Mouse (Mus musculus): ENCODE data around the gene Sgpp1.
"Not testable (repeated sequence)": the region's sequence is repeated elsewhere in the genome, so short reads cannot be mapped to it uniquely, and the experiment has no call there.

Sgpp1 gene

GRCm38 (mm10) chr12:75731927-75732443, 3.5 kb downstream of the Sgpp1 start:
- no peak for DNase-seq (ENCODE audit: low spot score in 2 of 2)

GRCm38 (mm10) chr12:75731508-75731907, 4.0 kb downstream of the Sgpp1 start:
- DNase-seq (ENCODE audit: low spot score in 2 of 2) = no peak

- no peak for DNase-seq (ENCODE audit: low spot score in 2 of 2)
Measured at GRCm38 (mm10) chr12:75730458-75730857, 5.1 kb downstream of the Sgpp1 start.

- no peak for DNase-seq (ENCODE audit: low spot score in 2 of 2)
Measured at GRCm38 (mm10) chr12:75729876-75730275, 5.7 kb downstream of the Sgpp1 start.

- no peak for DNase-seq (ENCODE audit: low spot score in 2 of 2)
Measured at GRCm38 (mm10) chr12:75727333-75728125, 8.0 kb downstream of the Sgpp1 start.

GRCm38 (mm10) chr12:75726349-75726861, 9.1 kb downstream of the Sgpp1 start:
- no peak for DNase-seq (ENCODE audit: low spot score in 2 of 2)

DNA sequence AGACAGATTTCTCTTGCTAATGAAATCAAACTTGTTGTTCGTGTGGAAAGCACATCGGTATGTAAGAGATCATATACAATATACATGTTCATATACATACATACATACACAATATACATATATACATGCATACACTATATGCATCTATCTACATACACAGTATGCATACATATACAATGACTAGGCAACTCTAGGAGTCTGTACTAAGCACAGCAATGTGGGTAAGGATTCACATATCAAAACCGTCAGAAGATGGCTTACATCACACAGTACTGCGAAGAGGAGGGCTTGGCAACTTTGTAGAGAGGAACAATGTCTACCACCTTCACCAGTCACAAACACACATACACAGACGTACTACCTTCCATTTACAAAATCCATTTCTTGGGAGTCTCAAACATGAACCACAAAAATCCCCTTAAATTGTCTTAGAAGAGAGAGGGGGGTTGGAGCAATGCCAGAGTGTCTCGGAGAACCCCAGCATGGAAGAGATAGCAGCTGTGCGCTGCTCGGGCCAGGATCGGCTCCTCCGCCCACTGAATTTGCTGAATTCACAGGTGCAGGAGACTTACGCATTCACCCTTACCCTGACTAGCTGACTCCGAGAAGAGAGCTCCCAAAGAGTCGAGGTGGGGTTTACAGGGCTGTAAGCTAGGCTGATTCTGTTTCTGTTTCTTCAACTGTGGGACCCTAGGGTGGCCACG, 10.8 kb downstream of the Sgpp1 start:
- DNase-seq (ENCODE audit: low spot score in 2 of 2) = no peak

DNA sequence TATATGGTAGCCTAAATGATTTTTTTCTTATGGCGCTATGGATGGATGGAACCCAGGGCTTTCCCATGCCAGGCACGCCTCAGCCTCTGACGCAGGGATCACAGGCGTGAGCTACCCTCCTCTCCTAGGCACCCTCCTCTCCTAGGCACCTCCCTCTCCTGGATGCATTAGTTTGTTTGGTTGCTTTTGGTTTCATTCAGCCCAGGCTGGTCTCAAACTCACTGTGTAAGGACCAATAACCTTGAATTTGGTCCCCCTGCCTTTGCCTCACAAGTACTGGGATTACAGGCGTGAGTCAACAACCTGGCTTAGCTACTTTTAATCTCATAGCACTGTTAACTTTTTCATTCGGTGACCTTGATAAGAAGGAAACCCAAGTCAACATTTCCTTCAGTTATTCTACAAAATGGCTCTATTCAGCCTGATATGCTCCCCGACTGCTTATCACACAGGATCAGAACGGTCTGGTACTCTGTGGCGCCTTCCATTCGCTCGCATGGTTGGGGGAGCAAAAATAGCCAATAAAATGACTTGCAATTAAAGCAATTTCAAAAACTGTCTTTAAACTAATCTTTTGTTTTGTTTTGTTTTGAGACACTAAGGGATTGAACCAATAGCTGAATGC, 11.6 kb downstream of the Sgpp1 start:
- DNase-seq (ENCODE audit: low spot score in 2 of 2) = no peak

DNA sequence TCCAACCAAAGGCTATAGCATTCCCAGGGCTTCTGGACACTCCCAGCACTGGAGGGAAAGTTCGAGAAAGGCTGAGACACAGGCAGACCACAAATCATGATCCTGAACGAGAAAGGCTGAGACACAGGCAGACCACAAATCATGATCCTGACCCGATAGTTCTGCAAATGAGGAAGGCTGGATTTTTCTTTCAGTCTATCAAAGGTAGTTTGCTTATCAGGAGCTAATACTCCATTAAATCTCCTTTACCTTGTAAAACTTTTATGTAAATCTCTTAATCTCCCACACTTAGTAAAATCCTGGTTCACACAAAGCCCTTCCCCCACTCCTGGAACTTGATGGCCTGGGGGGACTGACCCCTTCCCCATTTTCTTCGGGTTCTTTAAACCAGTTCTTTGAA, 13.6 kb downstream of the Sgpp1 start:
- DNase-seq (ENCODE audit: low spot score in 2 of 2) = no peak

DNA sequence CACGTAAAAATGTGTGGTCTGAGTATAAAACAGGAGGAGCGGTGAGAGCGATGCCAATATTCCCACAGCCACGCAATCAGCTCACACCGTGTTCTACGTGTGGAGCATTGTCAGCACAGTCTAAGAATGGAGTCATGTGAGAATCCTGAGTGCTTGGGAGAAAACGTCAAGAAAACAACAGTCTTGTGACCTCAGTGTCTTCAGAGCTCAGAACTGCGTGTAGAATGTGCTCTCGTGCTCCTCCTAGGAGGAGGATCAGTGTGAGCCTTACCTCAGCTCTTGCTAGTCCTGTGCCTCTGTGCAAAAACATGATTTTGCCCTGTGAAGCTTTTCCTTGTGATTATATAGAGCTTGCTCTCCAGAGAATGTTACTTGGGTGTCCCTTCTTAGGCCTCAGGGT, 14.5 kb downstream of the Sgpp1 start:
- no peak for DNase-seq (ENCODE audit: low spot score in 2 of 2)

DNA sequence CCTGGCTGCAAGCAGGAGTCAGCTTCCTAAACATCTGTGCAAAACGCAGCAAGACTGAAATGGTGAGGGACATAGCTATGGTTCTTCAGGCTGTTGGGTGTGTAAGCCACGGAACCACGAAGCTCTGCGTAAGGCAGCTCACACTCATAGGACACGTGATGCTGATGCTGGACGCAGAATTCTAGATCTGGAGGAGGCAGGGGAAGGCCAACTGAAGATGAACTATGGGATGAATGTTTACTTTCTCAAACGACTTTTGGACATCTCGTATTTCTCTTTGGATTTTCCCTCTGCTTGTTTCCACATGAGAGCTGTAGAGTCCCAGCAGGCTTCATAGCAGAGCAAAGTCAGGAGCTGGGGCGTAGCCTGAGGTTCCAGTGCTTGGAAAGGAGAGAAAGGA, 21.9 kb downstream of the Sgpp1 start:
- DNase-seq (ENCODE audit: low spot score in 2 of 2) = no peak

DNA sequence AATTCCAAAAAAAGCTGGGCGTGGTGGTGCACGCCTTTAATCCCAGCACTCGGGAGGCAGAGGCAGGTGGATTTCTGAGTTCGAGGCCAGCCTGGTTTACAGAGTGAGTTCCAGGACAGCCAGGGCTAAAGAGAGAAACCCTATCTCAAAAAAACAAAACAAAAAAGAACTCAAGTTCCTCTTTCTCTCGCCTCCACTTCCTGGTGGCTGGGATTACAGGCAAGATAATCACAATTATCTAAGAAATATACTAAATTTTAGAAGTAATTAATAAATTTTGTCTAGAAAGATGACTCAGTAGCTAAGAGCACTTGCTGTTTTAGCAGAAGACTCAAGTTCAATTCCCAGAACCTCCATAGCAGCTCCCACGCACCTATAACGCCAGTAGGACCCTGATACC, 22.6 kb downstream of the Sgpp1 start:
- DNase-seq (ENCODE audit: low spot score in 2 of 2) = not testable (repeated sequence)

DNA sequence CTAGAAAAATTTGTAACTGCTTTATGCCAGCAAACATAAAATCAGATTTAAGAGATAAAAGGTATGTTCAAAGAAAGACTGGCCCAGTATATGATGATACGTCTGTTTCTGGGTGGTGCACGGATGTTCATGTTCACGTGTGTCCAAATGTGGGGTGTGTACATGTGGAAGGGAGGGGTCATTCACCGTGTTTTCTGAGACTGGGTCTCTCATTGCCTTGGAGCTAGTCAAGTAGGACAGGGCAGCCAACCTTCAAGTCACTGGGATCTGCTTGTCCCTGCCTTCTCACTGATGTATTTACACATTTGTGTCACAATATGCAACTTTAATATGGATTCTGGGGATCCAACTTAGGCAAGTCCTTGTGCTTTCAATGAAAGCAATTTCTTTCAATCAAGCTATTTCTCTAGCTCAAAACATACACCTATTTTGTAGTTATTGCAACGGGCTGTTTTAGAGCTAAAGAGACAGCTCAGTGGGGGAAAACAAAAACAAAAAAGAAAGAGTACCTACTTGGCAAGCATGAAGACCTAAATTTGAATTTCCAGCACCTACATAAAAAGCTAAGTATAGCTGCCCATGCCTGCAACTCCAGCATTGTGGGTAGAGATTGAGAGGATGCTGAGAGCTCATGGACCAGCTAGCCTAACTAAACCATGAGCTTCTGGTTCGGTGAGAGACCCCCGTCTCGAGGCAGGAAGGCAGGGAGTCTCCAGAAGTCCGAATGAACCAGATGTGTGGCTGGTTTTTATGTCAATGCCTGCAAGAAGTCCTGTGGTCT, 24.7 kb downstream of the Sgpp1 start:
- no peak for DNase-seq (ENCODE audit: low spot score in 2 of 2)

DNA sequence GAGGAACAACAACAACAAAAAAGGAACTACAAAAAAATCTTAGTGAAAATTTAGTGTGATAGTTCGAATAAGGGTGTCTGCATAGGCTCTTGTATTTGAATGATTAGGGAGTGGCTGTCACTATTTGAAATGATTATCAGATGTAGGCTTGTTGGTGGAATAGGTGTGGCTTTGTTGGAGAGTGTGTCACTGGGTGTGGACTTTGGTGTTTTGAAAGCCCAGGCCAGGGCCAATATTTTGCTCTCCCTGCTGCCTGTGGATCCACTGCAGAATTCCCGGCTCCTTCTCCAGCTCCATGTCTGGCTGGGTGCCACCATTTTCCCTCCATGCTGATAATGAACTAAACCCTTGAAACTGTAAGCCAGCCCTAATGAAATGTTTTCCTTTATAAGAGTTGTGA, 26.0 kb downstream of the Sgpp1 start:
- no peak for DNase-seq (ENCODE audit: low spot score in 2 of 2)

- no peak for DNase-seq (ENCODE audit: low spot score in 2 of 2)
Measured at GRCm38 (mm10) chr12:75706670-75707069, 28.9 kb downstream of the Sgpp1 start.

DNA sequence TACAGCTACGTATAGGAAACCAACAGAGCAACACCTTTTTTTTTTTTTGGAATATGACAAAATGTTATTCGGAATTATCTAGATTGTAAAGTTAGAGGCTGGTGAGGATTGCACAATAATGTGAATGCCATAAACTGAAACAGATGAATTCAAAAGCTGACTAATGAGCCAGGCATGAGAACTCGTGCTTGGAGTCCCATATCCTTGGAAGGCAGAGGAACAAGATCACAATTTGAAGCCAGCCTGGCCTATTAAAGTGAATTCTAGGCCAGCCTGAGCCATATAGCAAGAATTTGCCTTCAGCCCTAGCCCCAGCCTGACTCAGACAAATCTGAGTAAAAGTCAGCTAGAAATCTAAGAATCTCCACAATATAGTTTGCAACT, 32.8 kb downstream of the Sgpp1 start:
- no peak for DNase-seq (ENCODE audit: low spot score in 2 of 2)

DNA sequence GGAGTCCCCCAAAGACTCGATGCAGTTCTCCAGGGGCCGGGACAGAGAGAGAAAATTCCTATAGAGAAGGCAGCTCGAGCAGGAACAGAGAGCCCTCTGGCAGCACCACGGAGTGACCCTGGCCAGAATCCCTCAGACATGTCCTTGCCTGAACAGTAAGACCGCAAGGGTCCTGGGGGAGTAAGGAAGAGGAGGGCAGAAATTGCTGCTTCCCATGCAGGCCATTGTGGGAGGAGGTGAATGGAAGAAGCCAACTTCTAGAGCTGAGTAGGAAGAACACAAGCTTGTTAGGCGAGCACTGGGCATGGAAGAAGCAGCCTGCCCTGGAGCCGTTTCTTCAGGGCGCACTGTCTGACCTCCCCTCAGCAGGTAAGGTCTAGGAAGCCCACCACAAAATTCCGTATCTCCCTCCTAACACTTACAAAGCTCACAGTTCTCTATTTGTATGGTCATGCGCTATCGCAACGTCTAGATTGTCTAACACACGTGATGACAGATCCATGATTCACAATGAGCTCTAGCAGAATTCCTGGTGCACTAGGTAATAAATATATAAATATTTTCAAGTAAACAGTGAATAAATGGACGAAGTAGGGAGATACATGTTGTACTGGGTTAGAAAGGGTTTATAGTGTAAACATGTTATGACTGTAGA, 33.3 kb downstream of the Sgpp1 start:
- DNase-seq (ENCODE audit: low spot score in 2 of 2) = no peak

GRCm38 (mm10) chr12:75701173-75702083, 34.1 kb downstream of the Sgpp1 start:
- peak; percentile 12 to 14 for DNase-seq (ENCODE audit: low spot score in 2 of 2)

DNA sequence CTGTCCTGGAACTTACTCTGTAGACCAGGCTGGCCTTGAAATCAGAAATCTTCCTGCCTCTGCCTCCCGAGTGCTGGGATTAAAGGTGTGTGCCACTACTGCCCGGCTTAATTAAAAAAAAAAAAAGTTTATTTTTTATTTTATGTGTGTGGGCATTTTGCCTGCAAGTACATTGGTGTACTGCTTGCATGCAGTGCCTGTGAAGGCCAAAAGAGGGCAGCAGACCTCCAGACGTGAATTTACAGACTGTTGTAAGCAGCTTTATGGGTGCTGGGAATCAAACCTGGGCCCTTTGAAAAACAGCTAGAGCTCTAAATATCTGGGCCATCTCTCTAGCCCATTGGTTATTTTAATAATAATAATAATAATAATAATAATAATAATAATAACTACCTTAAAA, 36.8 kb downstream of the Sgpp1 start:
- DNase-seq (ENCODE audit: low spot score in 2 of 2) = no peak

DNA sequence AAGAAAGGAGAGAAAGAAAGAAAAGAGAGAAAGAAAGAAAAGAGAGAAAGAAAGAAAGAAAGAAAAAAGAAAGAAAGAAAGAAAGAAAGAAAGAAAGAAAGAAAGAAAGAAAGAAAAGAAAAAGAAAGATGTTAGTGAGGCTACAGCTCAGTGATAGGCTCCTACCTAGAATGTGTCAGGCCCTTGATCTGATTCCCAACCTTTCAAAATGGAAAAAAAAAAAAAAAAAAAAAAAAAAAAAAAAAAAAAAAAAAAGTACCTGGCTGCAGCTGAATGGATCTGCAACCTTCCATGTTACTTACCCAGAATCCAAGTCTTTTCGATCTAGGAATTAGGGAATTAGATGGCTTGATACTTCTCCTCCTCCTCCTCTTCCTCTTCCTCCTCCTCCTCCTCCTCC, 39.7 kb downstream of the Sgpp1 start:
- not testable (repeated sequence) for DNase-seq (ENCODE audit: low spot score in 2 of 2)
